Mouse (Mus musculus): ENCODE measurements around the gene Shank3.
A peak's percentile ranks its signal among the peaks of the same experiment; 100 is the strongest.

The Shank3 gene

DNA sequence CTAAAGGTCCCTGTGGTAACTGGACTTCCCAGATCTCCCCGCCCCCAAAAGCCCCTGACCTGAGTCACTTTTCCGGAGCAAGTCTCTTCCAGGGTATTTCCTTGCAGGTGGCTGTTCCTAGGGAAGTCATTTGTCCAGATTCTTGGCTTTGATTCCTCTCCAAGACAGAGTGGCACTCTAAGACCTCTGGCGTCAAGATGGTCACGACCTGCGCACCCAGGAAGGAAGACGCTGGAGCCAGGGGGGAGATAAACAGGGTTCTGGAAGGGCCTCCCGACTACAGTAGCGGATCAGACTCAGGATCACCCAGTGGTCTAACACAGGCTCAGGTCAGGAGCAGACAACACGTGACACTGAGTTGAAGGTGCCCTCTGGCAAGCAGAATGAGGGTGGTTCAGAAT lies 22.3 kb upstream of the Shank3 start, which contains the start of gene Arsa:
Arsa (minus strand) TSS at position 335 of the 401 bp plus-strand sequence.
- no peak for DNase-seq (ENCODE audit: low spot score in 2 of 2)

DNA sequence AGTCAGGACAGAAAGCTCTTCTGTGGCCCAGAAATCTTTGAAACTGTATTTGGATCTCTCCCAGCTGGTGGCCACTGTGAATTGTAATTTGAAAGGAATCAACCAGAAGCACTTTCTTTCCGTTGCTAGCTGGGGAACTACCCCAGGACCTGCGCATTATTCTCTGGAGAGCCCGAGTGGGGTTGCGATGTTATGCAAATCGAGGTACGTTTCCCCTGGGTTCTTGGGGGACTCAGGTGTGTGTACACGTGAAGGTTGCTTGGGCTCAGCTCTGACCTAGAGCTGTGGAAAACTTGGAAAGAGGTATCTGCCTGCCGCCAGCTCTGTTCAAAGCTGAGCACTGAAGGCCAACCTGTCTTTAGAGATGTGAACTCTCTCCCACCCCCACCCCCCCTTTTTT lies 21.6 kb upstream of the Shank3 start:
- no peak for DNase-seq (ENCODE audit: low spot score in 2 of 2)

- DNase-seq (ENCODE audit: low spot score in 2 of 2): no peak
These were observed 20.8 kb upstream of the Shank3 start for GRCm38 (mm10) chr15:89478622-89479021.

- peak in 1 of 2 experiments; percentile 76 for DNase-seq (ENCODE audit: low spot score in 2 of 2)
These were observed 18.8 kb upstream of the Shank3 start for GRCm38 (mm10) chr15:89480584-89480983.

DNA sequence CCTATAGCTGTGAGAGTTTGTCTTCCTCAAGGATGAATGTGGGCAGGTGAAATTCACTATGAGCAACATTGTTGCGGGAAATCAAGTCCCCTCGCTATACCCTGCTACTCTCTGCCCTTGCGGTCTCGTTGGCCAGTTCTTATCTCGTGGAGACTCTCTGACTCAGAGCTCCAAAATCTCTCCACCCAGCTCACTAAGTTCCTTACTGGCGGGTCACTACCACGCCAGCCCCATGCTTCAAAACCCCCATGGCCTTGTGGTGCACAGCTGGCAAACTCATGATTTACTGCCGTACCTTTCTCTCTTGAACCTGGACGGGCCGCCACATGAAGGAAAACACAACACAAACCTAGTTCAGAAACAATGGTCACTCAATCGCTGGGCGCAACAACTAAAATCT lies 11.2 kb upstream of the Shank3 start:
- DNase-seq (ENCODE audit: low spot score in 2 of 2): no peak

- no peak for DNase-seq (ENCODE audit: low spot score in 2 of 2)
These were observed 10.8 kb upstream of the Shank3 start for GRCm38 (mm10) chr15:89488611-89489117.

GRCm38 (mm10) chr15:89494970-89495369 lies 4.5 kb upstream of the Shank3 start:
- no peak for DNase-seq (ENCODE audit: low spot score in 2 of 2)

- no peak for DNase-seq (ENCODE audit: low spot score in 2 of 2)
These were observed 3.3 kb upstream of the Shank3 start for GRCm38 (mm10) chr15:89496131-89496530.

- no peak for DNase-seq (ENCODE audit: low spot score in 2 of 2)
These were observed 2.6 kb upstream of the Shank3 start for GRCm38 (mm10) chr15:89496841-89497240.

GRCm38 (mm10) chr15:89497391-89498048 lies 1.9 kb upstream of the Shank3 start:
- peak in 1 of 2 experiments; percentile 38 for DNase-seq (ENCODE audit: low spot score in 2 of 2)

DNA sequence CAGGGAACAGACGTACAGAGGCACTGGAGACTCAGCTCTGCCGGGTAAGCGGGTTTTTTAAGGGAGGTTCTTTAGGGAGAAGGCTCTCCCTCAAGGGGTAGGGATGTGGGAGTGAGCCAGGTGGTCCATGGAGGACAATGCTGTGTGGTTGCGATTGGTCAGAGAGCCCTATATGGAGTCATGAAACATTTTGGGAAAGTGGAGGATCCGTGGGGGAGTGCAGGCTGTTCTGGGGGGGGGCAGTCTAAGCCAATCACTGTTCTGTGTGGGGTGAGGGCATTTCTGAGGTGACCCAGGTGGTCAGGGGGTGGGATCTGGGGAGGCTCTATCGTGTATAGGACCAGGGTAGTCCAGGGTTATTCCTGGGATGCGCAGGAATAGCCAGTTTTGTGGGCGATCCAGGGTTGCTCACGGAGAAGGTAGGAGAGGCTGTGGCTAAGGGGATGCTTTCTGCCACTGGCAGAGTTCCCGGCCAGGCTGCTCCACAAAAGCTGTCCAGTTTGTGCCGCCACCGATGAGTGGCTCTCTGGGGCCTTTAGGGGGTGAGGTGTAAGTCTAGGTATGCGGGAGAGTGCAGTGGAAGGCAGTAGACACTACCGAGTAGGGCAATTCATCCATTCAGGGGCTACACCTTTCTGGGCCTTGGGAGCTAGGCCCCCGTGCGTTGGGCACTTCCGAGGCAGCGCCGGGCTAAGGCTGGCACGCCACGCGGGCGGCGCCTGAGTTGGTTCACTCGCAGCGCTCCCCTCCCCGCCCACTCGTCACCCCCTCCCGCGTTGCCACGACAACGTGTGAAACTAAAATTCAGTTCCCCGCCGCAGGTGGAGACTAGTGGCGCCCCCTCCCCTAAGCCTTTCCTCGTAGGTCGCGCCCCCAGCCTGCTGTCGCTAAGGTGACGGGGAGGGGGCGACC lies 1.1 kb upstream of the Shank3 start:
- no peak for DNase-seq (ENCODE audit: low spot score in 2 of 2)

DNA sequence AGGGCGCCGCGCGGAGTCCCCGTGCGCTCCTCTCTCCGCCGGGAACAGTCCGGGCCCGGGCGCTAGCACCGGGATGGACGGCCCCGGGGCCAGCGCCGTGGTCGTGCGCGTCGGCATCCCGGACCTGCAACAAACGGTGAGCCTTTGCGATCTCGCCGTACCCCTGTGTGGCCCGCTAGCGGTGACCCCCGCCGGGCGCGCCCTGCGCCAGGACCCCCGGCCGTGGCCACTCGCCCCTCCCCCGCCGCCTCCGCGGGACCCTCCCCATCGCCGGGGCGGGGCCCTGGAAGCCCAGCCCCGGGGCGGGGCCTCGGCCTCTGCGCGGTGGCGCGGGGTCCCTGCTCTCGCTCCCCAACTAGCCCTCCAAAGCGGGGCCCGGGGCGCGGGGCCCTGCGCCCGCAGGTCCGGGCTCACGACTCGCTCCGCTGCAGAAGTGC lies 379 bp downstream of the Shank3 start:
- DNase-seq (ENCODE audit: low spot score in 2 of 2): no peak

DNA sequence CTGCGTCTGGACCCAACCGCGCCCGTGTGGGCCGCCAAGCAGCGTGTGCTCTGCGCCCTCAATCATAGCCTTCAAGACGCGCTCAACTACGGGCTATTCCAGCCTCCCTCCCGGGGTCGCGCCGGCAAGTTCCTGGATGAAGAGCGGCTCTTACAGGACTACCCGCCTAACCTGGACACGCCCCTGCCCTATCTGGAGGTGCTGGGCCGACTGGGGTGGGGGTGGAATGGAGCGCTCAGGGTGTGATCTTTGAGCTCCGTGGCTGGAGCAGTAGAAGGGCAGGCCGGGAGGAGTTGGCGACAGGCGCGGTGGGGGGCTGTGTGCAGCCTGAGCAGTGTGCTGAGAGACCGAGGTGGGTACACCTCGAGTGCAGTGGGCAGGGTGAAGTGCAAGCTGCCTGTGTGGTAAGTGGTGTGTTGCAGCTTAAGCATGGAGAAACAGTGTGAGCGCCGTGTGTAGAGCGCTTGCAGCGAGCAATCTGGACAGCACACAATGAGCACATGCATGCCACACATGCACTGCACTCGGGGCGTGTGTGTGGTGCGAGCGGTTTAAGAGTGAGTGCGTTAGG lies 883 bp downstream of the Shank3 start:
- no peak for DNase-seq (ENCODE audit: low spot score in 2 of 2)

DNA sequence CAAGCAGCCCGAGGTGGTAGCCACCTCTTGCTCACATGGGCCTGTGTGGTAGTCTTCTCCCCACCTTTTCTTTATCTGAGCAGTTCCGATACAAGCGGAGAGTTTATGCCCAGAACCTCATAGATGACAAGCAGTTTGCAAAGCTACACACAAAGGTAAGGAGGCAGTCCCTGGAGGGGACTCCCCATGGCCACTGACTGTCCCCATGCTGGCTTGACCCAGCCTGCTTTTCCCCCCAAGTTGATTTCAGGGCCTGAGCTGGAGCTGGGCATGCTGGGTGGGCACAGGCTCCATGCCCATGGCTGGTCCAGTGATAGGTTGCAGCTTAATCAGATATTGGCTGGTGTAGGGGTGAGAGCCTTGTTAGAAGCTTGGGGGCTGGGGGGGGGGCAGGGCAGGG lies 1.9 kb downstream of the Shank3 start:
- no peak for DNase-seq (ENCODE audit: low spot score in 2 of 2)

GRCm38 (mm10) chr15:89504838-89505237 lies 5.4 kb downstream of the Shank3 start:
- no peak for DNase-seq (ENCODE audit: low spot score in 2 of 2)

GRCm38 (mm10) chr15:89507751-89508150 lies 8.3 kb downstream of the Shank3 start:
- no peak for DNase-seq (ENCODE audit: low spot score in 2 of 2)

GRCm38 (mm10) chr15:89512679-89513078 lies 13.3 kb downstream of the Shank3 start:
- no peak for DNase-seq (ENCODE audit: low spot score in 2 of 2)

- no peak for DNase-seq (ENCODE audit: low spot score in 2 of 2)
These were observed 22.5 kb downstream of the Shank3 start for GRCm38 (mm10) chr15:89521951-89522350.

GRCm38 (mm10) chr15:89522566-89523282 lies 23.3 kb downstream of the Shank3 start:
- no peak for DNase-seq (ENCODE audit: low spot score in 2 of 2)

GRCm38 (mm10) chr15:89523283-89523832 lies 23.9 kb downstream of the Shank3 start:
- DNase-seq (ENCODE audit: low spot score in 2 of 2): no peak

DNA sequence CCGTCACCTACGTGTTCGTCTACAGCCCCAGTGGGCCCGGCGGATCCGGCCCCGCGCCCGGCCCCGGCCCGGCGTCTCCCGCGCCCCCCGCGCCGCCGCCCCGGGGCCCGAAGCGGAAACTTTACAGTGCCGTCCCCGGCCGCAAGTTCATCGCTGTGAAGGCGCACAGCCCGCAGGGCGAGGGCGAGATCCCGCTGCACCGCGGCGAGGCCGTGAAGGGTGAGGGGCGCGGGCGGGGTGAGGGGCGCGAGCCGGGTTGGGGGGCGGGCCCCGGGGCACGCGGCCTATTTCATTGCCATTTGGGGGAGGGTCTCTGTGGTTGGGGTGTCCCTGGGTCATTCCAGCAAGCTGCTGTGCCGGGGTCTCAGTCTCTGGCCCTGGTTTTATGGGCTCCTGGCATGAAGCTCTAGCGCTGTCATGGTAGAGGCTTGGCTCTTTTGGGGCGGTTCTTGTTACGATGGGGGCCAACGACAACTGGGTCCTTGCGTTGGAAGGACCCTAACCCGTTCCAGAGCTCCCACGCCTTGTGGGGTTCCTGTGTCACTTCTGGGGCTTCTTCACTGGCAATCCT lies 24.7 kb downstream of the Shank3 start:
- no peak for DNase-seq (ENCODE audit: low spot score in 2 of 2)

All from urinary bladder, postnatal 36 days (tissue).